Mouse (Mus musculus): ENCODE measurements around the gene Ly6g6d.

DNA sequence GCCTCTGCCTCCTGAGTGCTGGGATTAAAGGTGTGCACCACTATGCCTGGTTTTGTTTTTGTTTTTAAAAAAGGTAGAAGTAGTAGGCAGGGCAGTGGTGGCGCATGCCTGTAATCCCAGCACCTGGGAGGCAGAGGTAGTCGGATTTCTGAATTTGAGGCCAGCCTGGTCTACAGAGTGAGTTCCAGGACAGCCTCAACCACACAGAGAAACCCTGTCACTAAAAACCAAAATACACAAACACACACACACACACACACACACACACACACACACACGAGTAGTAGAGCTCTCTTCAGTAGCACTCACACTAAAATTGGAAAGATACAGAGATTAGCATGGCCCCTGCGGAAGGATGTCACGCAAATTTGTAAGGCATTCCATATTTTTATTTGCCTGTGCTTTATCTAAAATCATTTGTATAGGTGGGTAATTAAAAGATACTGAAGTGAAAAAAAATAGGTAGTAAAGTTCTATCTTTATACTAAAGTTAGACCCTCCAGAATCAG is 28.9 kb downstream of the Ly6g6d start:
- TF ChIP-seq POLR2A (IDR thresholded peaks at IDR 0.05; ENCODE audit: low read depth, low read length) (no peak), CTCF (IDR thresholded peaks at IDR 0.05; ENCODE audit: extremely low read depth, insufficient read length, insufficient replicate concordance, low read depth, low read length) (no peak)

All from small intestine, adult 2 months (tissue).